Mouse (Mus musculus): ENCODE measurements around the gene Lpp. TPM values are rescaled to one million over a fixed set of nuclear protein-coding genes. Genes with fewer than 3 reads are reported as not detected.

Lpp gene
- total RNA-seq, 2 experiments from 2014 or later: 29.5 to 32.5 TPM

DNA sequence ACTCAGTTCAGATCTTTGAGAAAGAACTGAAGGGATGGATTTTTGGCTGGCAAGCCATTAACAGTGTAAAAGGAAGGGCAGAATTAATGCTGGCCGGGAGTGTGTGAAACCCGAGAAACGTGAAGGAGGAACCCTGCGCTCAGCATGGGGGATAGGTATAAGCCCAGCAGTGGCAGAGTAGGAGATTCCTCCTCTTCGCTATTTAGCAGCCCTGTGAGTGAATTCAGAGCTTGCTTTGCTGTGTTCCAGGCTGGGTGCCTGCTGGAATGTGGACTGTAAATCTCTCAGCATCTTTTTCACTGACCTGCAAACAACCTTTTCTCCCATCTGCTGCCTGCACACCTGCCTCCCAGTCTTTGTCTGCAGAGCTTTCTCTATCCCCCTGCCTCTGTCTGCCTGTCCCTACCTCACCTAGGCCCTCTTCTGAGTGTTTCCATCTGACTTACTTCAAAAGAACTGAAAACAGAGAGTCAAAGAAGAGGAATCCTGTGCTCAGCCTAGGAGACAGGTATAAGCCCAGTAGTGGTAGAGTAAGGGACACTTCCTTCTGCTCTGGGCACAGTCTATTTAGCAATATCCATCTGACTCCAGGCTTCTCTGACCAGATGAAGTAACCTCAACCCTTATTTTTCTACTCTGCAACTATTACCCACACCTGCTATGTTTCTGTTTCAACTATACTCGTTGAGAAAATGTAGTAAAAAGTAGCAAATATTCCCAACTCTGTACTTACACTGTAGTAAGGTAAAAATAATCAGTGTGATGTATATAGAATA, 550.4 kb downstream of the Lpp start:
- DNase-seq: no peak
- intact Hi-C loops (cut with DNase I): loop anchor here (10.0 kb wide), 1 partner anchor 321 kb away; no protein-coding TSS in a partner anchor

DNA sequence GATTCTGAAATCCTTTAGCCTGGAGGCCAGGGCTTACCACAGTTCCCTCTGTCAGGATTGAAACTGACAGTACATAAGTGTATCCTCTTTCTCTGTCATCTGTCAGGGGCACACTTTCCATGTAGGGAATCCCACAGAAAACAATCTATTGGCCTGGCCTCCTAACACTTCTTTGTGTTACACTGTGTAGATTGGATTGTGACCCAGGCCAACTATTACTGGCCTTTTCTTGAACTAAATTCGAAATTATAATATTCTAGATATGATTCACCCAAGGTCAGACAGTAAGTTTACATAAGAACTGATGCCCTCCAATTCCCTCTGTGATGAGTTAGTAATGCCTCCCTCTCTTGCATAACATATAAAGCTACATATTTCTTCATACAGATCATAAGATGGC, 553.0 kb downstream of the Lpp start:
- intact Hi-C loops (cut with DNase I): loop anchor here (10.0 kb wide), 1 partner anchor 318 kb away; no protein-coding TSS in a partner anchor
- no peak for DNase-seq

DNA sequence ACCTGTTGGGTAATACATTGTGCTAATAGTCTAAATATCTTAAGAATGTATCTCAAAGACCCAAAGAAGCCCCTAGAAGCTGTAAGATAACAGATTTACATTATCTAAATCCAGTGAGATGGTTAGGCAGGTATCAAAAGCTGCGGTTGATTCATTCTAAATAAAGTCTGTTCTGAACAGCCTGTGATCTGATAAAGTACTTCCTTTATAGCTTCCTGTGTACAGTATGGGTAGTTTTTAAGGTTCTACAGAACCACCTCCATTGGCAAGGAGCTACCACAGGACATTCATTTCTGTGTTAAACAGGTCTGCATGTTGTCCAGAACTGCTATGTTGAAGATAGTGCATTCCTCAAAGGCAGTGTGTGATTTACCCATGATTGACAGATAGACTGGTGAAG, 554.2 kb downstream of the Lpp start:
- no peak for DNase-seq
- intact Hi-C loops (cut with DNase I): loop anchor here (10.0 kb wide), 1 partner anchor 317 kb away; no protein-coding TSS in a partner anchor

DNA sequence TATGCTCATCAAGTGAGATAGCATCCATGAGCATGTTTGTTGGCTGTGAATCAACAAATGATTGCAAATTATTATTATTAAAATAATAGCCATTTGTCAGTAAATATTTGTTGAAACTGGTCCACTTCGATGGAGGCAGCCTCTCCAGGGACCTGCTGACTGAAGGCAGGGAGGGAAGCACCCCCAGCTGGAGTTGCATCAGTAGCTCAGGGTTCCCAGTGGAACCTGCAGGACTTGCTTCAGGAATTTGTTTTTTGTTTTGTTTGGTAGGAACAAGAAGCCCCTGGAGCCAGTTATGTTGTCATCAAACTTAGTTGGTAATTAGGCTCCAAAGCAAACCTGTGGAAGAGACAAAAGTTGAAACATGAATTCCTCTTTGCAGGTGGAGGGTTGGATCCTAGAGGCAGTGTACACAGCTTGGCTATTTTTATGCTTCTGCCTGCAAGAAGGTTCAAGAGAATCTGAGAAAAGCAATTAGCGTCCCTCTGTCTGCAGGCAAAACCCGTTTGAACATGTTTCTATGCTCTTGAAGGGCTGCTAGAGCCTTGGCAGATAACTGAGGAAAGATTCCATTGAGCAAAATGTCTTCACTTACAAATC, 554.9 kb downstream of the Lpp start:
- DNase-seq: peak in 1 of 2 experiments; percentile 18

DNA sequence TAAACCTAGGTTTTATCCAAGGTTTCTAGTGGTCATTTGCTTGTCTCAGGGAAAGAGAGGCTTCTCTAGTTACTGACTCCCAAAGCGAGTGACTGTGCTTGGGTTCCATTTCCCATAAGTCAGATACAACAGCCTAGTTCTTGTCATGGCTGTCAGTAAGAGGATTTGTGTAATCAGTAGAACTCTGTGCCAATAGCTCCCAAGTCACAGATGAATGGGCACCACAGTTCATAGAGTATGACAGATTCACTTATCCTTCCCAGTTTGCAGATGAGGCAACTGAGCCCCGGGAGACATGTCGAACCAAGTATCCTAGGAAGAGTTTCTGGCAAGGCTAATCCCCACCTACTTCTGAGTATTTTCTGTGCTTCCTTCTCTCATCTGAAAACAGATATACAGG, 556.0 kb downstream of the Lpp start:
- intact Hi-C loops (cut with DNase I): loop anchor here (10.0 kb wide), 1 partner anchor 316 kb away; no protein-coding TSS in a partner anchor
- DNase-seq: no peak

More for the DNA sequence above, 554.9 kb downstream of the Lpp start:
- intact Hi-C loops (cut with DNase I): loop anchor here (10.0 kb wide), 1 partner anchor 317 kb away; no protein-coding TSS in a partner anchor

DNA sequence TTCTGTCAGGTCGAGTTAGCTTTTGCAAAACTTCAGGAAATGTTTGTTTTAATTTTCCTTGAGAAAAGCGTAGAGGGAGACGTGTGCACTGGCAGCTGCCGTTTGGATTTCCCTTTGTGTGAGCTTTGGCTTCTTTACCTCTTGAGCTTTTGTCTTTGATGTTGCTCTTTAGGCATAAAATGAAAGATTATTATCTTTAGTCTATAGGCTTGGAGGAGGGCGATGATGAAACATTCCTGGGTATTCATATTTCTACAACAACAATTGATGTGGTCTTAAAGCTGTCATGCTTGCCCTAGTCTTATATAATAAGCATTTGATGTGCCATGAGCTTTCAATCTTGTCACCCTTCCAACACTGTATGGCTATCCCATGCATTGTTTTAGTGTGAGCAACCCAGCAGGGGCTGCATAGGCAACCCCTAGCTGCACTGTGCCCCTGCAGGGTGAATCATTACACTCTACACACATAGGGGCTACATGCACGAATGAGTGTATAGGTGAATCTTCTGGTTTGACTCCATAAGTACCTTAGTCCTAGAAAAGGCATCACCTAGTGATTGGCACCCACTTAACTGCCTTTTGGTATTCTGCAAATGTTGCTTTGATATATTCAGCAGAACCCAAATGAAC, 556.9 kb downstream of the Lpp start:
- no peak for DNase-seq
- intact Hi-C loops (cut with DNase I): no loop called here

DNA sequence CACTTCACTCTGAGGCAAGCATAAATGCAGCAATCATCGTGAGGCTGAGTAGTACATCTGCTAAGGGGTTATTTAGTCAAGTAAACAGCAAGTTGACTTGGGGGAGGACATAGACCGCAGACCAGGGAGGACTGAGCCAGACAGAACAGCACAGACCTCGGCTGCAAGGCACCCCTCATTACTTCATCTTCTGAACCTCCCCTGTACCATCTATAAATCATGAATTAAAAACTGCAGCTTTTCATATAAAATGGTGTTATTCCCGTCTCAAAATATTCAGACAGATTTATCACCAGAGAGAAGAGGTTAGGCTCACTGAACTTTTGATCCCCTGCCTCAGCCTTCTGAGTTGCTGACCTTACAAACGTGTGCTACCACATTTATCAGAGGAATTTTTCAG, 558.6 kb downstream of the Lpp start:
- intact Hi-C loops (cut with DNase I): no loop called here
- DNase-seq: no peak

DNA sequence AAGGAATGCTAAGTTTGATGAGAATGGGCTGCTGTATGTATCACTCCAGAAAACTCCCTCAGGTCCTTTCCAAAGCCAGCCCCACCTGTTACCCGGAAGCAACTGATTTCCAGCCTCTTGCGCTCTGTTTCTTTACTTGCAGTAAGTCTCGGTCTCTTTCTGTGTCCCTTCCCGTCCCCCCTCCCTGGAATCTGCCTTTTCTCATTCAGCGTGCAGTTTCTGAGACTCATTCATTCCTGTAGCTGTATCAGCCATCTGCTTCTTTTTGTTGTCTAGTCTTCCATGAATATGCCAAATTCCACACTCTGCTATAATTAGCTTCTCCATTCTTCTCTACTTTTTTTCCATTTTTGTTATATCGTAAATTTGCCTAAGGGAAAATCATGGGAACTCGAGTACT, 561.7 kb downstream of the Lpp start:
- intact Hi-C loops (cut with DNase I): loop anchor here (5.0 kb wide), 1 partner anchor 107 kb away; no protein-coding TSS in a partner anchor
- no peak for DNase-seq

DNA sequence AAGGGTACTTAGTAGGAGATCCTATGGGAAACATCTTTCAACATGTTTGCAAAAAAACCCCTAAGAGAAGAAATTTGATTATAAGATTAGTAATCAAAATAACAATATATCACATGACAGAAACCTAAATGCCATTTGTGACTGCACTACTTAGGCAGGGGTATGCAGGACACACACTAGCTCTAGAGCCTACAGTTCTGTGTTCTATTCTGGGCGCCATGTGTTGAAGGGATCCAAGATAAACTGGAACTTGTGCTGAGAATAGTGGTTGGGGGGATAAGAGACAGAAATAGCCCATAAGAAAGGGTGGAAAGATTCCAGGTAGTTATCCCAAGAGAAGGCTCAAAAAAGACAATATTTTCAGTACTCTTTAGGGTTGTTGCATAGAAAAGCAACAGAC, 565.4 kb downstream of the Lpp start:
- intact Hi-C loops (cut with DNase I): loop anchor here (5.0 kb wide), 1 partner anchor 104 kb away; no protein-coding TSS in a partner anchor
- no peak for DNase-seq

DNA sequence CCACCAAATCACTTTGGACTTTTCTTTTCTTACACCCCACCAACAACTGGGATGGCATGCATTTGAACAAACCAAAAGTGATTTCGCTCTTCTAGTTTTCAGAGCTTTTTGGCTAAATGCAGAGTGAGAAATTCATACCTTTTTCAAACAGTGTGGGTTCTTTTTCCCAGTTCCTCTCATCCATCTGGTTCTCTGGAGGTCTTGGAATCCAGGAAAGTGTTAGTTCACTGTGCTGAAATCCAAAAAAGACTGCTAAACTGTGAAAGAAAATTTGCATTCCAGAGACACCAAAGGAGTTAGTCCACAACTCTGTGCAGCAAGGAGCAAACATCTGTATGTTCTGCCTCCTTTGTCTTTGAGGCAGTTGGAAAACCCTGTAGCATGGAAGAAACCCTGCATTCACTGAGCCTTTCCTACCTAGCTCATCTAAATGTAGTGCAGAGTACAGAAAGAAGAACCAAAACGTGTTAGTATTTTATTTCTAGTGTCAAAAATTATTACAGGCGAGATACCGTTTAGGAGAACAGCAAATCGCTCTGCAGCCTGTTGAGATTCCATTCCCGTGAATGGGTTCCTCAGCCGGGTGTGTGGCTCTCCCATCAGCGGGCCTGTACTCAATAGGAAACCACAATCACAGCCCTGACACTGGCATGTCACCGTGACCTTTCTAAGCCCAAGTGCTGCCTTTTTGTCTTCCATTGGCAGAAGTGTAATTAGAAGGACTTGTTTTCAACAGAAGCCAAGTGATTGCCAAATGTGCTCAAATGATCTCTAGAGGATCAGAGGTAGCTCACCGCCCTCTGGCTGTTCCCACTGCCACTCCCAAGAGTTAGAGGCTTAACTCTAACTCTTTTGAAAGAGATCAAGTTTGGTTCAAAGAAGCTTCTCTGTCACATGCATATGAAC, 567.8 kb downstream of the Lpp start:
- intact Hi-C loops (cut with DNase I): no loop called here
- DNase-seq: no peak

DNA sequence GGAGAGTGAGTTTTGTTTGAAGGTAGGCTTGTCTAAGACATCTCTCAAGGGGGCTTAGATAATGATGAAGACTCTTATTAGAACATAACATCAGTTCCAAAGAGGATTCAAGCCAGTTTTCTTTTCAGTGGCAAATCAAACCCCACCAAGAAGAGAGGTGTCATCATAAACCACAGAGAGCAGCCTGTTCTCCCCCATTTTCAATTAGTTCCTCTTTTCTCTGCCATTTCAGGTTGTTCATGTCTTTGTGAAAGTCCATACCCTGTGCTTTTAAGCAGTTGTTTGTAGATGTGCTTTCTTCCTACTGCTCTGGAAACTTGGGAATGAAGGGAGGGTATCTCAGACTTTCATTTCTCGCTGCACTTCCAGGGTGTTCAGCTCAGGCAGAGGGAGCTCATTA, 571.0 kb downstream of the Lpp start:
- DNase-seq: no peak
- intact Hi-C loops (cut with DNase I): no loop called here

DNA sequence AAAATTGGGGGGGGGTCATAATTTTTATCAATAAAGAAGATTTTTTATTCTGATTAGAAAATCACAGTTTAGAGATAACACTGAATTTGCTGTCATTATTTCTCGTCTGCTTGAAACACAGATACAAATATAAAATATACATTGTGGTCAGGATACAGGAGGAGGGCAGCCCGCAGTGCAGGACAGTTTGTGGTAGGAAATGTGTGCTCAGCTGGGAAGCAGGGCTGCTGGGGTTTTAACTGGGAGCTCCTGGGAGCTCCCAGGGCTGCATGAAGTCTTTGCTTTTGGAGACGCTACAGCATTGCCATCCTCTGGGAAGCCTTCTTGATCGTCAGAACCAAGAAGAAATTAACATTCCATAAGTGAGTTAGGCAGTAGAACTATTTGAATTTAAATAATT, 571.8 kb downstream of the Lpp start:
- no peak for DNase-seq
- intact Hi-C loops (cut with DNase I): no loop called here

DNA sequence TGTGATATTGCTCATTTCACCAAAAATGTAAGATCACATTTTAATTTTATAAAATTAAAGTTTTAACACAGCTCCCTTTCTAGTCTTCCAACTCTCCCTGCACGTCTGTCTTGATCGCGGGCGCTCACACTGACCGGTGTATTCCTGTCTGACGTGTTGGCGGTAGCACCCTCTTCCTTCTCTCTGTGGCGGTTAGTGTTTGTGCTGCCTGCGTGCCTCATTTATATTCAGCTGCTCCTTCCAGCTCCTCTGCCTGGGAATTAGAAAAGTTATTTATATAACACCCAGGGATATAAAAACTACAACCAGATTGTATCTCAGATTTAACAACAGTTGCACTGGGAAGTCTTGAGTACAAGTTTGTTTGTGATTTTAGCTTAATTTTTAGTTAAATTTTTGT, 573.2 kb downstream of the Lpp start:
- intact Hi-C loops (cut with DNase I): no loop called here
- no peak for DNase-seq

DNA sequence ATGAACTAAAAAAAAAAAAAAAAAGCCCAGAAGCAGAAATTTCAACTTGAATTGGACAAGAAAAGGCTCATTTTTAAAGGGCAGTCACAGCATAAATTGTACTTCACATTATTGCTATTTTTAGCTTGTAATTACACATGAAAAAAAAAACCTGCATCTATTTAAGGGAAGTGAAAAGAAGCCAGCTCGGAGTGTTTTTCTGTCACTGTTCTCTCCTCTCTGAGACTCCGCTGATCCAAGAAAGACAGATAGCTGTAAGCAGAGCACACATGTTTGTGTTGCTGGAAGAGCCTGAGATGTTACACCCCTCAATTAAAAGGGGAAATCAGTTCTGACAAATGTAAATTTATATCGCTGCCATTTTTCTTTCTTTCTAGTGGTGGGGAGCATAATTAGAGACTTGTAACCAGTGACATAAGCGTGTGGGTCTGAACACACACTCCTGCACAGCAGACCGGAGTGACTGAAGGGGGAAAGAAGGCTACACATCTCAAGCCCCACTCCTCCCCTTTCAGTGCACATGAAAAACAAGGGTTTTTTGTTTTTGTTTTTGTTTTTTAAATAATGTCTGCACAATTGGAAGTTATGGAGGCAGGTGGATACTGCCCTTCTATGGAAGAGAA, 579.8 kb downstream of the Lpp start:
- no peak for DNase-seq
- intact Hi-C loops (cut with DNase I): no loop called here

DNA sequence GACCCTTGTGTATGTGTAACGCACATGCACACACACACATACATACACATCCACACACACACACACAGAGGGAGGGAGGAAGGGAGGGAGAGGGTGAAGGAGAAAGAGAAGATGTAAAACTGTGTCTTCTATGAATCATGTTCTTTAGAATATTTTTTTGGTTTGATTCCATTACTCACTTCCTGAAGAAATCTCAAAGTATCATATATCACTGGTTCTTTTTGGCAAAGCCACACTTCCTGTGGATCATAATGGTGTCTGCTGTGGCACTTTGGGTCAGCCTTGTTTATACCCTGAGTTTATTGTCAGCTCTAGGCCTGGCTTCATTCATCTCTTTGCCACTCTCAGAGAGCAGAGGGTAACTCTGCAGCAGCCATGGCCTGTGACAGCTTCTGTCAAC, 584.5 kb downstream of the Lpp start:
- intact Hi-C loops (cut with DNase I): no loop called here

DNA sequence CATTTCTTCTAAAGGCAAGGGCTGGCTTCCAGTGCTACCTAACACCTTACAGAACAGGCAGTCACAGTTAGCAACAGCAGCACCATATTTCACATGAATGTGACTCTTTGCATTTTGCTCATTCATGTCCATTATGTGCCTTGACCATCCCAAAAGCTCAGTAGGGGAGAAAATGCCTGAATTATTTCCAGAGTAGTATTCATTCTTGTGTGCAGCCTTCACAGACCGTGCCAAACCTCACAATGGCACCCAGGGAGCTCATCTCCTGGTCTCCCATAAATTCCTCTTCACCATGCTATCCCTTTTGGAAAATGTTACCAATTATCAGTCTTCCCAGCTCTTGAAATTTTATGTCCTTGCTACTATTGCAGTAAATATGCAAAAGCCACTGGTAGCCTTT, 584.9 kb downstream of the Lpp start:
- no peak for DNase-seq
- intact Hi-C loops (cut with DNase I): no loop called here

More for the DNA sequence above, 584.5 kb downstream of the Lpp start:
- no peak for DNase-seq

DNA sequence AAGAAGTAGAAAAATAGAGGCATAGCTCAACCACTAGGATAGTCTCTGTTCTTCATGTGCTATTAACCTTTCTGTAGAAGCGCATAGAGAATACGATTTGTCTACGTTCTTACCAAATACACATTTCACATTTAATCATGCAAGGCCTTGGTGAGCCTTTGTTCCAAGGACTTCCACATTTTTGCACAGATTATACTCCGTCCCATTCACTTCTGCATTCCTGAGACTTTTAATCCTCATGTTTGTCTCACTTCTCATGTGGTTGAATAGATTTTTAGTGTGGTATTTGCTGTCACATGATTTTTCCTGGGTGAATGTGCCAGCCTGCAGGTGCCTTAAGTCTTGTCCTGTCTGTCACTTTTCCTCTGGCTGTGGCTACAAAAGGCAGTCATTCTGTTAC, 586.1 kb downstream of the Lpp start:
- no peak for DNase-seq
- intact Hi-C loops (cut with DNase I): no loop called here

DNA sequence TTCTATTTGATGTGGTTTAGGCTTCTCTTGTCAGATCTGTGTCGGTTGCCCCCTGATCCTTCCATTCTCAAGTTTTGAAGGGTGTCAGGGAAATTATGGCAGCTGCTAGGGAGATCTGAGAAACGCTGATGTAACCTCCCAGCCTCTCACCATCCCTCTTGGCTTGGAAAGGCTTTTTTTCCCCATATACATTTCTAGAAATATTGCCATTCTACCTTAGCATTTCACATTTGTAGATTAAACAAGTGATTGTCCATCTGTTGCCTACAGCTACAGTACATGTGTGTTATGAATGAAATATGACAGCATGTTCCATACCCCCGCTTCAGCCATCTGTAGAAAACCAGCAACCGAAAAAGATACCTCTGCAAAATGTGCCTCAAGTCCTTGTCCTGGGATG, 589.5 kb downstream of the Lpp start:
- intact Hi-C loops (cut with DNase I): no loop called here
- DNase-seq: no peak

DNA sequence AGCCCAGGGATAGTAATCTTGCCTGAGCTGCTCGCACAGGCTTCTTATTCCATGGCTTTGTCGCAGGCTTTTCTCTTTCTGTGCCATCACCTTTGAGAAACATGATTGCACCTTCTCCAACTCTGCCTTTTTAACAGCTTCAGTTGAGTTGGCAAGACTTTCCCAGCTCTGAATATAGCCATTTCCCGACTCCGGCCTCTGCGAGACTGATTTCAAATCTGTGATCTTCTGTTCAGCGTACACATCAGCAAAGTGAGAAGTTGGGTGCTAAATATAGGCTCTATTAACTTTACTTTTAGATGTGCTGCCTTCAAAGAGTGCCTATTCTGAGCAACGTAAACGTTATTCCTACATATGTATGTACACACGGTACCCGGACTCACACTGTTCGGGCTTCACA, 597.0 kb downstream of the Lpp start:
- intact Hi-C loops (cut with DNase I): no loop called here
- peak in 1 of 2 experiments; percentile 1 for DNase-seq

DNA sequence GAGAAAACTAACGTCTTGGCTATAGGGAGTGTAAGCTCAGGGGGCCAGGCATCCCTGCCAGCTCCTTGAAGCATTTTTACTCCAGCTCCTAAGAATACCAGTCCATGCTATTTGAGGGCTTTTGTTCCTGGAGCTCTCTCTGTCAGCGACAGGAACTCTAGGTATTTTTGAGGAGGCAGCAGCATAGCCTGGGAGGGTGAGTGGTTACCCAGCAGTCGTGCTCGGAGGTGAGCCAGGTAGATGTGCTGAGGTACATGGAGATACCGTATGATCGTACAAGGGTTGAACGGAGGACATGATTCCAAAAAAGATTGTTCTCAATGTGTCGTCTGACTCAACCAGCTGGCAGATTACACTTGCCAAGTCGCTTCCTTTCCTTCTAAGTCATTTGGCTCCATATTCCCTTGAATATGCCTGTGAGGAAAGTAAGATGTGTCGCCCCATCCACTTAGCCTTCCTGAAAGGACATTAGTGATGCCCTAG, 597.8 kb downstream of the Lpp start:
- intact Hi-C loops (cut with DNase I): no loop called here
- DNase-seq: no peak
